Mouse (Mus musculus): Measurements from ENCODE around the gene Gm4340.

GRCm38 (mm10) chr10:104209655-104210054, 15.8 kb downstream of the Gm4340 start:
- TF ChIP-seq CTCF (IDR thresholded peaks at IDR 0.05; ENCODE audit: insufficient read depth, low read length) (no peak), POLR2A (IDR thresholded peaks at IDR 0.05; ENCODE audit: borderline replicate concordance, extremely low read depth, low read depth, low read length) (no peak)
